Mouse (Mus musculus) C2C12 (cell line): Measurements from ENCODE around the gene Homer3. TPM values are rescaled to one million over a fixed set of nuclear protein-coding genes. Genes with fewer than 3 reads are reported as not detected.

Experiments used
- H3K27me3 ChIP-seq: one replicate; pipeline ENCODE4 v1.6.1; 2011; ENCODE audit not compliant: control insufficient read depth, insufficient read depth, insufficient read length
- H3K36me3 ChIP-seq: one replicate; pipeline ENCODE4 v1.6.1; 2011; ENCODE audit not compliant: control insufficient read depth, insufficient read depth
- H3K4me3 ChIP-seq: one replicate; pipeline ENCODE4 v1.5.1; 2011; ENCODE audit warnings: mild to moderate bottlenecking, control low read depth; ENCODE audit not compliant: poor library complexity, insufficient read depth, severe bottlenecking
- H3K79me2 ChIP-seq: one replicate; pipeline ENCODE4 v1.6.1; 2011; ENCODE audit not compliant: control insufficient read depth, insufficient read depth
- H3K79me3 ChIP-seq: one replicate; pipeline ENCODE4 v1.6.1; 2011; ENCODE audit warnings: low read depth, control low read depth
- H3ac ChIP-seq: one replicate; pipeline ENCODE3; 2011; ENCODE audit warnings: low read depth; ENCODE audit not compliant: control insufficient read depth, insufficient read length
- CEBPB ChIP-seq: IDR thresholded peaks from one replicate; pipeline ENCODE4 v1.6.1; 2011; ENCODE audit warnings: low read depth, mild to moderate bottlenecking, control low read depth, moderate library complexity
- CTCF ChIP-seq: IDR thresholded peaks from one replicate; pipeline ENCODE4 v1.5.1; 2011; ENCODE audit not compliant: control insufficient read depth, insufficient read depth, insufficient read length
- FOSL1 ChIP-seq: IDR thresholded peaks from one replicate; pipeline ENCODE4 v1.8.0; 2011; ENCODE audit warnings: mild to moderate bottlenecking, low read length; ENCODE audit not compliant: poor library complexity, insufficient read depth, severe bottlenecking
- MAX ChIP-seq: IDR thresholded peaks from one replicate; pipeline ENCODE4 v1.6.1; 2011; ENCODE audit warnings: mild to moderate bottlenecking, control low read depth
- MYOD1 ChIP-seq: IDR thresholded peaks from one replicate; pipeline ENCODE4 v1.6.1; 2011; ENCODE audit warnings: low read depth; ENCODE audit not compliant: control insufficient read depth, insufficient read length
- MYOG ChIP-seq: IDR thresholded peaks from one replicate; pipeline ENCODE4 v1.6.1; 2011; ENCODE audit not compliant: control insufficient read depth, insufficient read length; ENCODE audit errors: extremely low read depth
- USF1 ChIP-seq: IDR thresholded peaks from one replicate; pipeline ENCODE4 v1.6.1; 2011; ENCODE audit warnings: low read depth, mild to moderate bottlenecking, control low read depth, moderate library complexity
- polyA plus RNA-seq: library from polyadenylated mRNA; unstranded; fragments of >200 nt; fragmentation: generic; extraction: Trizol; gene quantifications from one replicate; pipeline ENCODE4 v1.2.1, GENCODE M21; 2012; ENCODE audit warnings: missing spikeins

The Homer3 gene
- polyA plus RNA-seq, 1 experiment = 66.5 TPM

GRCm38 (mm10) chr8:70246622-70247021 is 36.0 kb upstream of the Homer3 start:
- TF ChIP-seq CEBPB (no peak), FOSL1 (no peak), MYOG (no peak), MAX (no peak), CTCF (no peak)
- no peak overlapping the region for H3ac ChIP-seq
- peaks cover 22% of the 10 kb centered on the region for H3K36me3 ChIP-seq
- peaks cover 1% of the 10 kb centered on the region for H3K79me3 ChIP-seq
- no peaks in the 10 kb centered on the region for H3K27me3 ChIP-seq
- H3K79me2 ChIP-seq = no peaks in the 10 kb centered on the region
- H3K4me3 ChIP-seq = no peak overlapping the region

DNA sequence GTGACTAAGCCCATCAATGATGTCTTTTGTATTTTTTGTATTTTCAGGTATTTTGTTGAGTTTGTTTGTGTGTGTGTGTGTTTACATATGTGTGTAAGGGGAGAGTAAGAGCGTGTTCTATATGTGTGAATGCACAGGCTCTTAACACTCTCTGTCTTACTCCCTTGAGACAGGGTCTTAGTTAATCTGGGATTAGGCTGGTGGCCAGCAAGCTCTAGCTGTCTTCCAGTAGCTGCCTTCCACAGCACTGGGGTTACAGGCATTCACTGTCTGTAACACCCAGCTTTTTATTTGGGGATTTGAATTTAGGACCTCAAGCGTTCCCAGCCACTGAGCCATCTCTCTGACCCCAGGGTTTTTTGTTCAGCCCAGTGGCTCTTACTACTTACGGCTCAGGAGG is 34.8 kb upstream of the Homer3 start:
- H3K36me3 ChIP-seq = peaks cover 20% of the 10 kb centered on the region

DNA sequence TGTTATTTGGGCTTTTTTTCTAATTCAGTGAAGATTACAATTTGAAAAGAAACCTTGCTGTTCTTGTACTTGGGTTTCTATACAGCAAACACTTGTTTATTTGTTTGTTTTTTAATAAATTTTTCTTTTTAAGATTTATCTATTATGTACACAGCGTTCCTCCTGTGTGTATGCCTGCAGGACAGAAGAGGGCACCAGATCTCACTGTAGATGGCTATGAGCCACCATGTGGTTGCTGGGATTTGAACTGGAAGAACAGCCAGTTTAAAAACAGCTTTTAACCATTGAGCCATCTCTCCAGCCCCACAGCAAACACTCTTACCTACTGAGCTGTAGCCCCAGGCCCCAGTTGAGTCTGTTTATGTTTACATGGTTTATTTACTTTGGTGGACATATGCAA is 28.0 kb upstream of the Homer3 start:
- no peak overlapping the region for H3ac ChIP-seq

More for the DNA sequence above, 34.8 kb upstream of the Homer3 start:
- H3K4me3 ChIP-seq = no peak overlapping the region
- TF ChIP-seq CEBPB (no peak), MYOD1 (no peak), MAX (no peak), USF1 (no peak), FOSL1 (no peak), CTCF (no peak), MYOG (no peak)
- H3K27me3 ChIP-seq = no peaks in the 10 kb centered on the region
- peaks cover 1% of the 10 kb centered on the region for H3K79me3 ChIP-seq
- no peak overlapping the region for H3ac ChIP-seq
- no peaks in the 10 kb centered on the region for H3K79me2 ChIP-seq

GRCm38 (mm10) chr8:70257456-70257855 is 25.2 kb upstream of the Homer3 start:
- Histone ChIP-seq H3ac (no peak overlapping the region), H3K36me3 (peaks cover 19% of the 10 kb centered on the region), H3K4me3 (no peak overlapping the region), H3K27me3 (no peaks in the 10 kb centered on the region), H3K79me3 (no peaks in the 10 kb centered on the region), H3K79me2 (no peaks in the 10 kb centered on the region)
- TF ChIP-seq MYOG (no peak), MAX (no peak), USF1 (no peak), FOSL1 (no peak), CEBPB (no peak), MYOD1 (no peak), CTCF (no peak)

More for the DNA sequence above, 28.0 kb upstream of the Homer3 start:
- Histone ChIP-seq H3K4me3 (no peak overlapping the region), H3K36me3 (peaks cover 10% of the 10 kb centered on the region), H3K27me3 (no peaks in the 10 kb centered on the region), H3K79me2 (no peaks in the 10 kb centered on the region), H3K79me3 (no peaks in the 10 kb centered on the region)
- no peak for TF ChIP-seq USF1
- no peak for TF ChIP-seq MYOG
- no peak for TF ChIP-seq CEBPB
- no peak for TF ChIP-seq FOSL1
- TF ChIP-seq MAX = no peak
- no peak for TF ChIP-seq CTCF
- TF ChIP-seq MYOD1 = no peak

GRCm38 (mm10) chr8:70258600-70258999 is 24.0 kb upstream of the Homer3 start:
- Histone ChIP-seq H3K27me3 (no peaks in the 10 kb centered on the region), H3K79me3 (no peaks in the 10 kb centered on the region), H3K36me3 (peaks cover 22% of the 10 kb centered on the region), H3K79me2 (no peaks in the 10 kb centered on the region), H3ac (no peak overlapping the region), H3K4me3 (no peak overlapping the region)
- TF ChIP-seq USF1 = no peak
- no peak for TF ChIP-seq MYOD1
- no peak for TF ChIP-seq MYOG
- no peak for TF ChIP-seq FOSL1
- TF ChIP-seq CEBPB = no peak
- no peak for TF ChIP-seq CTCF
- TF ChIP-seq MAX = no peak

GRCm38 (mm10) chr8:70259043-70259442 is 23.6 kb upstream of the Homer3 start:
- peaks cover 22% of the 10 kb centered on the region for H3K36me3 ChIP-seq

More at GRCm38 (mm10) chr8:70259043-70259442, 23.6 kb upstream of the Homer3 start:
- Histone ChIP-seq H3K79me2 (no peaks in the 10 kb centered on the region), H3K4me3 (no peak overlapping the region), H3ac (no peak overlapping the region), H3K79me3 (no peaks in the 10 kb centered on the region), H3K27me3 (no peaks in the 10 kb centered on the region)
- TF ChIP-seq MYOG = no peak
- no peak for TF ChIP-seq CEBPB
- no peak for TF ChIP-seq FOSL1
- no peak for TF ChIP-seq MAX
